Mouse (Mus musculus) bone marrow, adult 2 months (tissue): ENCODE results near the gene Stau1.

Experiments
- CTCF ChIP-seq: fragments of 200-500 bp; IDR thresholded peaks from 2 replicates; pipeline ENCODE4 v1.5.1; 2011; ENCODE audit warnings: low read length, control low read depth; ENCODE audit not compliant: control insufficient read depth, insufficient read depth
- POLR2A ChIP-seq: fragments of 200-500 bp; IDR thresholded peaks from 2 replicates; pipeline ENCODE4 v1.6.1; 2011; ENCODE audit warnings: low read depth, mild to moderate bottlenecking, control low read depth, low read length, borderline replicate concordance; ENCODE audit not compliant: control insufficient read depth

DNA sequence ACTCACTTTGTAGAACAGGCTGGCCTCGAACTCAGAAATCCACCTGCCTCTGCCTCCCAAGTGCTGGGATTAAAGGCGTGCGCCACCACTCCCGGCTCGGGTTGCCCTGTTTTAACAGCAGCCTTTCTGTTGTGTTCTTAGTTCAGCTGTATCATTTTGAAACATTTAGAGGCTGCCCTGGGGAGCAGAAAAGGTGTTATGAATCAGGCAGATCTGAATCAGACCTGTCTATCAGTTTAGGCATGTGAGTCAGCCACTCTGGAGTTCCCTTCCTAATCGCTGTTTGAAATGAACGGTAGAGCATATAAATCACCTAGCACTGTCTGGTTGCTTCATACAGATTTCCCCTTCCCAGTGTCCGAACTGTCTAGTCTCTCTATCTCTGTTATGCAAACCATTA, 85.6 kb downstream of the Stau1 start:
- TF ChIP-seq POLR2A (no peak), CTCF (no peak)
